Mouse (Mus musculus): ENCODE data around the gene Cyp2j5. TPM values are rescaled to one million over a fixed set of nuclear protein-coding genes. Genes with fewer than 3 reads are reported as not detected.

The Cyp2j5 gene
- polyA plus RNA-seq, 1 experiment: not detected

Other genes starting within 250 kb of the Cyp2j5 start
- gene Cyp2j8, start 156.8 kb downstream of the Cyp2j5 start, polyA plus RNA-seq (2012; rRNA removed): not detected in 2 replicates
- 9.2 and 18.9 TPM in 2 replicates for gene Cyp2j6, start 110.5 kb downstream of the Cyp2j5 start, polyA plus RNA-seq (2012; rRNA removed)
- gene Cyp2j9, start 72.6 kb downstream of the Cyp2j5 start, polyA plus RNA-seq (2012; rRNA removed): 1.8 and 2.5 TPM in 2 replicates
- gene Gm12695, start 121.0 kb upstream of the Cyp2j5 start, polyA plus RNA-seq (2012; rRNA removed): not detected in 2 replicates

Measured in large intestine, adult 2 months (tissue).